Mouse (Mus musculus) forebrain, embryonic 15.5 days (tissue): ENCODE measurements around the gene Rpl3. TPM values are rescaled to one million over a fixed set of nuclear protein-coding genes. Genes with fewer than 3 reads are reported as not detected.

Experiments
- ATAC-seq: fragments of 200-750 bp; cut with Nextera tagmentation; replicated peaks from 2 replicates; pipeline ENCODE4 v1.8.0; 2017; ENCODE audit warnings: mild to moderate bottlenecking, moderate TSS enrichment, moderate library complexity
- H3K27ac ChIP-seq: fragments of 300-500 bp; sonication (generic); replicated peaks from 2 replicates; pipeline ENCODE4 v1.5.1; 2015; ENCODE audit warnings: mild to moderate bottlenecking, inconsistent platforms
- H3K27me3 ChIP-seq: fragments of 300-500 bp; sonication (generic); 2 replicates; pipeline ENCODE4 v1.6.1; 2015; ENCODE audit warnings: inconsistent platforms
- H3K36me3 ChIP-seq: fragments of 300-500 bp; sonication (generic); 2 replicates; pipeline ENCODE4 v1.6.1; 2015; ENCODE audit warnings: mild to moderate bottlenecking, inconsistent platforms
- H3K4me1 ChIP-seq: fragments of 300-500 bp; sonication (generic); 2 replicates; pipeline ENCODE4 v1.6.1; 2015; ENCODE audit warnings: inconsistent platforms
- H3K4me2 ChIP-seq: fragments of 300-500 bp; sonication (generic); replicated peaks from 2 replicates; pipeline ENCODE4 v1.6.1; 2015; ENCODE audit warnings: mild to moderate bottlenecking, inconsistent platforms
- H3K4me3 ChIP-seq: fragments of 300-500 bp; sonication (generic); 2 replicates; pipeline ENCODE4 v1.5.1; 2015; ENCODE audit warnings: mild to moderate bottlenecking, inconsistent platforms
- H3K9ac ChIP-seq: fragments of 300-500 bp; sonication (generic); replicated peaks from 2 replicates; pipeline ENCODE4 v1.6.1; 2015; ENCODE audit warnings: mild to moderate bottlenecking, inconsistent platforms
- H3K9me3 ChIP-seq: fragments of 300-500 bp; sonication (generic); 2 replicates; pipeline ENCODE4 v1.6.1; 2016; ENCODE audit warnings: inconsistent platforms
- WGBS: fragments of 180-500 bp; shearing (Covaris S2); methylation state at CpG from one replicate; pipeline ENCODE4 v1.1.7; 2015; ENCODE audit warnings: mixed read lengths; 5-methylcytosine and 5-hydroxymethylcytosine counted together
- microRNA-seq: library from miRNA; unstranded; fragments of <30 nt; microRNA quantifications from one replicate; pipeline ENCODE4, GENCODE M21; 2016
- polyA plus RNA-seq: library from polyadenylated mRNA; unstranded; fragments of >200 nt; fragmentation: Nextera tagmentation; extraction: Ambion mirVana; gene quantifications from 2 replicates; pipeline ENCODE4 v1.2.1, GENCODE M21; 2015

The Rpl3 gene
- polyA plus RNA-seq, 1 experiment from 2014 or later, result 641 TPM

DNA sequence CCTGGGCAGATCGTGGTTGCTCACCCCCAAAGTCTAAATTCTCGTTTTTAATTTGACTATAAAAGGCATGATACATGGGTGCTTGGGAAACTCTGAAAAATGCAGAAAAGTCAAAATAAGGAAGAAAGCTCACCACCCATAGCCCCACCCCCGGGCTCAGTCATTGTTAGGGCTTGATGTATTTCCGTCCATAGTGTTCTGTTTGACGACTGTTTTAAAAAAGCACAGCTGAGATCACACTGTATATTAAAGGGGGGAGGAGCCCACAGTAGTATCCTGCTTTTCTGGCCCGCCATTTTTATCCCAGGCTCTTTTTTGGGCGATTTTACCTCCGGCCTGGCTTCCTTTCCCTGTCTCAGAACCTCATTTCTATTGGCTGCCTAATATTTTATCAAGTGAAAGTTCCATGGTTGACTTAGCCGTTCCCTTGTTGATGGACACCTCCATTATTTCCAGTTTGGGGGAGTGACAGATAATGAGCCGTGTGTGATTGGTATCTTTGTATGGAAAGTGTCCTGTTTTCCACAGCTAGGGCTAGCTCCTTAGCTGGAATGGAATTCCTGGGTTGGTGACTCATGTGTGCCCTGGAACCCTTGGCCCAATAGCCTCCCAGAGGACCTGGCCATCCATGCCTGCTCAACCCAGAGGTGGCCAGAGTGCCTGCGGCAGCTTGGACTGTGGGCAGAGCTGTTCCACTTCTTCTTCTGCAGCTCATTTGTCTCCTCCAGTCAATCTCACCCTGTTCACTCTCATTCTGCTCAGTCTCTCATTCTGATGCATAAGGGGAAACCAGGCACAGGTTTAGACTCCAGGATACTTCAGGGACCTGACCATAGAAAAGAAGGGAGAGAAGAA is 54.2 kb downstream of the Rpl3 start:
- Histone ChIP-seq H3K27me3 (no peaks in the 10 kb centered on the region), H3K4me3 (no peak overlapping the region), H3K9ac (no peak overlapping the region), H3K27ac (no peak overlapping the region), H3K9me3 (no peaks in the 10 kb centered on the region), H3K4me1 (no peaks in the 10 kb centered on the region), H3K4me2 (no peak overlapping the region), H3K36me3 (no peaks in the 10 kb centered on the region)
- no peak for ATAC-seq
- WGBS, result 75% methylated on average over 11 of the region's 11 CpGs

DNA sequence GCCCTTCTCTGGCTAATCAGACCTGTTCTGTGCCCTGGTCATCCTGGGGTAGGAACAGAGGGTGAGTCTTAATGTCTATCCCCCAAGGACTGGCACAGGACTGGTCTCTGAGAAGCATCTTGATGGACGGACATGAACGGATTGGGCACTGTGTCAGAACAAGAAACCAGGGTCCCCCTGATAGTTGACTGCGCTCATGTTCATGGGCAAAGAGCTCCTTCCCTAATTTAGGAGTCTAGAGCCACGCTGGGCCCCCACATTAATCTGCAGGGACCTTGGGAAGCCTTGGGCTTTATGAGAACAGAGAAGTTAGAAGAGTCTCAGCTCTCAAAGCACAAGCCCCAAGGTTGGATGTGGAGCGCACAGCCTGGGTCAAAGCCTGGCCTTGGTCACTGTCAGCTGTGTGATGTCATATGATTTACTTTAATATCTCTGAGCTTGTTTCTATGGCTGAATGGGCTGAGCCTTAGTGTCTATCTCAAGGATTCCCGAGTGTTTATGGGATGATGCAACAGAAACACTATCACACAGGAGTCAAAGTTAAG is 56.3 kb downstream of the Rpl3 start:
- WGBS, result 76% methylated on average over 6 of the region's 6 CpGs
- Histone ChIP-seq H3K27me3 (no peaks in the 10 kb centered on the region), H3K9me3 (no peaks in the 10 kb centered on the region), H3K27ac (no peak overlapping the region), H3K4me1 (no peaks in the 10 kb centered on the region), H3K4me3 (no peak overlapping the region), H3K4me2 (no peak overlapping the region), H3K9ac (no peak overlapping the region), H3K36me3 (no peaks in the 10 kb centered on the region)
- no peak for ATAC-seq

DNA sequence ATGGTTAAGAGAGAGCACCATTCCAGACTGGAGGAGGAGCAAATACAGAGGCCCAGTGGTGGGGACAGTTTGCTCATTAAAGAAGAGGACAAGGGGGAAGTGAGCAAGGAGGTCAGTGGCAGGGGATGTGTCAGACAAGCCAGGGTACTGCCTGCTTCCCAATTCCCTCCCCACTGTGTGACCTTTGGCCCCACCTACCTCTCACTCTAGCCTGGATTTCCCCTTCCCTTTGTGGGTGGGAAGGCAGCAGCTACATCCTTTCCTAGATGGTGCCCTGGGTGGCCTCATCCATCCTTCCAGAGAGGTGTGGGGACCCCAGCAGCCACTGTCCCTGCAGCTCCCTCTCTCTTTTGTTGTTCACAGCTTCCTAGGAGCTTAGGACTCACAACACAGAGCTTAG is 56.8 kb downstream of the Rpl3 start:
- no peaks in the 10 kb centered on the region for H3K27me3 ChIP-seq
- no peaks in the 10 kb centered on the region for H3K9me3 ChIP-seq
- no peak overlapping the region for H3K27ac ChIP-seq
- H3K4me3 ChIP-seq, result no peak overlapping the region
- no peaks in the 10 kb centered on the region for H3K4me1 ChIP-seq
- H3K9ac ChIP-seq, result no peak overlapping the region
- H3K36me3 ChIP-seq, result no peaks in the 10 kb centered on the region
- H3K4me2 ChIP-seq, result no peak overlapping the region
- no peak for ATAC-seq

DNA sequence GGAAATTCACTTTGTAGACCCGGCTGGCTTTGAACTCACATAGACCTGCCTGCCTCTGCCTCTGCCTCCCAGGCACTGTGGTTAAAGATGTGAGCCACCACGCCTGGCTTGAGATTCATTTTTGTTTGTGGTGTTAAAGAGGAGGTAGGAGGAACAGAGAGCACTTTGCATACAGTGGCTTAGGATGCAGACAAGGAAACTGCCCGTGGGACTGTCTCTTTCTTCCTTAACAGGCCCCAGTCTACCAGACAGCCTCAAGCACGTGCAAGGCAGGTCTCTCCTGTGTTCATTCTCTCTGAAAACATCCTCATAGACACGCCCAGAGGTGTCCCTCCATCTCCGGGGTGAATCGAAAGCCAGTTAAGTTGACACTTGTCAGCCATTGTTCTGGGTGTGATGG is 57.3 kb downstream of the Rpl3 start:
- Histone ChIP-seq H3K9ac (no peak overlapping the region), H3K4me2 (no peak overlapping the region), H3K4me3 (no peak overlapping the region), H3K36me3 (no peaks in the 10 kb centered on the region), H3K9me3 (no peaks in the 10 kb centered on the region), H3K4me1 (no peaks in the 10 kb centered on the region), H3K27me3 (no peaks in the 10 kb centered on the region), H3K27ac (no peak overlapping the region)
- no peak for ATAC-seq
- 73% methylated on average over 7 of the region's 7 CpGs for WGBS

DNA sequence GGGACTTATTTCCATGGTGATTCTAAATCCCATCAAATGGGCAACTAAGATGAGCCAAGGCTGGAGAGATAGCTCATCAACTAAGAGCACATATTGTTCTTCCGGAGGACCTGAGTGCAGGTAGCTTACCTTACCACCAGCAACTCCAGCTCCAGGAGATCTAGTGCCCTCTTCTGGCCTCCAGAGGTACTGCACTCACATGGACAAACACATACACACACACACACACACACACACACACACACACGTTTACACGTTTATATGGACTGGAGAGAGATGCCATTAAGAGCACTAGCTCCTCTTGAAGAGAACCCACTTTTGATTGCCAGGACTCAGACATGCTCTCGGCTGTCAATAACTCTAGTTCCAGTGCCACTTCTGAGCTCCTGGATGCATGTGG is 60.5 kb downstream of the Rpl3 start:
- Histone ChIP-seq H3K4me3 (no peak overlapping the region), H3K9ac (no peak overlapping the region), H3K9me3 (no peaks in the 10 kb centered on the region), H3K27ac (no peak overlapping the region), H3K4me2 (no peak overlapping the region), H3K27me3 (no peaks in the 10 kb centered on the region), H3K4me1 (peaks cover 5% of the 10 kb centered on the region; the same call in 1 of the 2 replicates), H3K36me3 (no peaks in the 10 kb centered on the region)
- ATAC-seq, result no peak
- WGBS, result 93% methylated on average over 4 of the region's 4 CpGs

DNA sequence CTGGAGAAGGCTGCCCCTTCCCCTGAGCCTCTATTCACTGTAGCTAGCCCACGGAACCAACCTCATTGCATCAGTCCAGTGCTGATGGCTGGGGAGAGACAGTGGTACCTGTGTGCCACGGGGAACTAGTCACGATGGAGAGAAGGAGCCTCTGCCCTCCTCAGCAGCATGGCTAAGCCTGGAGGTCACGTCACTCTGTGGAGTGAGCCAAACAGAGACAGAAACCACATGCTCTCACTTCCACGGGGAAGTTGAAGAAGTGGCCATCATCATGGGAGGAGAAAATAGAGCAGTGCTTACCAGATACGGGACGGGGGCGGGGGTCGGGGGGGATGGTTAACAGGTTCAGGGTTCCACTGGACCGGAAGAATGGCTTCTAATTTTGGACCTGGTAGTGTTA is 61.3 kb downstream of the Rpl3 start:
- H3K4me1 ChIP-seq, result peaks cover 5% of the 10 kb centered on the region; the same call in 1 of the 2 replicates
- H3K4me2 ChIP-seq, result no peak overlapping the region
- no peak overlapping the region for H3K27ac ChIP-seq
- H3K4me3 ChIP-seq, result no peak overlapping the region
- no peak overlapping the region for H3K9ac ChIP-seq
- ATAC-seq, result no peak
- no peaks in the 10 kb centered on the region for H3K36me3 ChIP-seq
- no peaks in the 10 kb centered on the region for H3K9me3 ChIP-seq
- no peaks in the 10 kb centered on the region for H3K27me3 ChIP-seq
- WGBS, result 92% methylated on average over 10 of the region's 10 CpGs

DNA sequence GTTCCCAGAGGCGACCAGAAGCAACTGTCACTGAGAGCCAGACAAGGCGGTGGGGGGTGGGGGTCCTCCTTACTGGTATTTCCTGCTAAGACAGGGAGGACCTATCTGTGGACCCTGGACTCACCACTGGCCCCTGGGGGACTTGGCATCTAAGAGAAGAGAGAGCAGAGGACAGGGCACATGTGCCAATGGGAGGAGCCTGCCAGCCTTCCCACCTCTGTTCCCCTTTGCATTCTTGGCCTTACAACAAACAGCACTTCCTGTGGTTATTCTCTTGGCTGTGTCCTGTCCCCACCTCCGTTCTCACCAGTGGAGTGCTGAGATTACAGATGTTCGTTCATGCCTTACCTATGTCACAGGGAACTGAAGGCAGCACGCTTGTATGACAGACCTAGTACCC is 62.8 kb downstream of the Rpl3 start:
- 88% methylated on average over 5 of the region's 5 CpGs for WGBS

More for the DNA sequence above, 62.8 kb downstream of the Rpl3 start:
- Histone ChIP-seq H3K9me3 (no peaks in the 10 kb centered on the region), H3K36me3 (no peaks in the 10 kb centered on the region), H3K27ac (no peak overlapping the region), H3K9ac (no peak overlapping the region), H3K4me1 (peaks cover 5% of the 10 kb centered on the region), H3K4me3 (no peak overlapping the region), H3K4me2 (no peak overlapping the region), H3K27me3 (no peaks in the 10 kb centered on the region)
- ATAC-seq, result no peak

Small RNA genes within 50 kb of the gene (microRNA-seq; reads per million reads assigned to microRNA genes)
- 33.4 reads per million, percentile 38 among the genes with 10 or more reads in this experiment for gene Snord43

Other genes with a start within 250 kb of the Rpl3 start
- gene Apobec3, start 200.2 kb downstream of the Rpl3 start, polyA plus RNA-seq, result 6.6 TPM in 2 replicates
- 3.6 TPM in 2 replicates for gene Cbx7, start 120.7 kb downstream of the Rpl3 start, polyA plus RNA-seq
- gene Pdgfb, start 76.9 kb downstream of the Rpl3 start, polyA plus RNA-seq, result 3.0 and 3.3 TPM in 2 replicates
- gene Syngr1, start 534 bp downstream of the Rpl3 start, polyA plus RNA-seq, result 40.1 and 44.5 TPM in 2 replicates
- 41.1 and 45.0 TPM in 2 replicates for gene Tab1, start 41.3 kb upstream of the Rpl3 start, polyA plus RNA-seq
- 10.3 and 10.7 TPM in 2 replicates for gene Mgat3, start 81.9 kb upstream of the Rpl3 start, polyA plus RNA-seq
- gene Mief1, start 142.2 kb upstream of the Rpl3 start, polyA plus RNA-seq, result 41.0 and 41.6 TPM in 2 replicates
- 4.2 TPM in 1 of 2 replicates, not detected in the other for gene AC140267.1, start 144.0 kb upstream of the Rpl3 start, polyA plus RNA-seq
- 123 and 124 TPM in 2 replicates for gene Atf4, start 163.3 kb upstream of the Rpl3 start, polyA plus RNA-seq
- 65.3 and 70.7 TPM in 2 replicates for gene Rps19bp1, start 172.4 kb upstream of the Rpl3 start, polyA plus RNA-seq
- gene Cacna1i, start 195.4 kb upstream of the Rpl3 start, polyA plus RNA-seq, result 0.50 and 0.57 TPM in 2 replicates